Mouse (Mus musculus): ENCODE measurements around the gene Calu.
"Not testable (repeated sequence)": the region's sequence is repeated elsewhere in the genome, so short reads cannot be mapped to it uniquely, and the experiment has no call there.

The Calu gene

GRCm38 (mm10) chr6:29347665-29348370 is at the start of gene Calu:
Calu (plus strand) TSS chr6:29348069.
- peak; percentile 99 for DNase-seq (ENCODE audit: low spot score in 2 of 2)

- DNase-seq (ENCODE audit: low spot score in 2 of 2), result no peak
Observed at GRCm38 (mm10) chr6:29299112-29299511, 48.8 kb upstream of the Calu start.

GRCm38 (mm10) chr6:29303251-29303650 is 44.6 kb upstream of the Calu start:
- DNase-seq (ENCODE audit: low spot score in 2 of 2), result no peak

GRCm38 (mm10) chr6:29303726-29304125 is 44.1 kb upstream of the Calu start:
- DNase-seq (ENCODE audit: low spot score in 2 of 2), result no peak

- DNase-seq (ENCODE audit: low spot score in 2 of 2), result no peak
Observed at GRCm38 (mm10) chr6:29305462-29305861, 42.4 kb upstream of the Calu start.

- DNase-seq (ENCODE audit: low spot score in 2 of 2), result no peak
Observed at GRCm38 (mm10) chr6:29308846-29309605, 38.8 kb upstream of the Calu start.

- no peak for DNase-seq (ENCODE audit: low spot score in 2 of 2)
Observed at GRCm38 (mm10) chr6:29313690-29314202, 34.1 kb upstream of the Calu start.

GRCm38 (mm10) chr6:29317286-29317685 is 30.6 kb upstream of the Calu start:
- DNase-seq (ENCODE audit: low spot score in 2 of 2), result no peak

GRCm38 (mm10) chr6:29317941-29318340 is 29.9 kb upstream of the Calu start:
- DNase-seq (ENCODE audit: low spot score in 2 of 2), result no peak

- no peak for DNase-seq (ENCODE audit: low spot score in 2 of 2)
Observed at GRCm38 (mm10) chr6:29318879-29319278, 29.0 kb upstream of the Calu start, which contains the start of gene Fam71f1. Fam71f1 (plus strand) TSS chr6:29319140.

GRCm38 (mm10) chr6:29321586-29321985 is 26.3 kb upstream of the Calu start:
- DNase-seq (ENCODE audit: low spot score in 2 of 2), result no peak

GRCm38 (mm10) chr6:29322147-29322546 is 25.7 kb upstream of the Calu start:
- no peak for DNase-seq (ENCODE audit: low spot score in 2 of 2)

- DNase-seq (ENCODE audit: low spot score in 2 of 2), result no peak
Observed at GRCm38 (mm10) chr6:29322735-29323134, 25.1 kb upstream of the Calu start.

GRCm38 (mm10) chr6:29326961-29327360 is 20.9 kb upstream of the Calu start:
- DNase-seq (ENCODE audit: low spot score in 2 of 2), result no peak

- no peak for DNase-seq (ENCODE audit: low spot score in 2 of 2)
Observed at GRCm38 (mm10) chr6:29329514-29329913, 18.4 kb upstream of the Calu start.

GRCm38 (mm10) chr6:29346512-29346911 is 1.4 kb upstream of the Calu start:
- DNase-seq (ENCODE audit: low spot score in 2 of 2), result not testable (repeated sequence)

- DNase-seq (ENCODE audit: low spot score in 2 of 2), result no peak
Observed at GRCm38 (mm10) chr6:29347189-29347588, 680 bp upstream of the Calu start.

- DNase-seq (ENCODE audit: low spot score in 2 of 2), result no peak
Observed at GRCm38 (mm10) chr6:29348371-29348724, 479 bp downstream of the Calu start.

GRCm38 (mm10) chr6:29351613-29352012 is 3.7 kb downstream of the Calu start:
- DNase-seq (ENCODE audit: low spot score in 2 of 2), result no peak

GRCm38 (mm10) chr6:29352816-29353215 is 4.9 kb downstream of the Calu start:
- no peak for DNase-seq (ENCODE audit: low spot score in 2 of 2)

- DNase-seq (ENCODE audit: low spot score in 2 of 2), result no peak
Observed at GRCm38 (mm10) chr6:29359386-29359785, 11.5 kb downstream of the Calu start.

GRCm38 (mm10) chr6:29360211-29360610 is 12.3 kb downstream of the Calu start:
- no peak for DNase-seq (ENCODE audit: low spot score in 2 of 2)

All from spleen, postnatal 4 days (tissue).